Mouse (Mus musculus) cortical plate, adult 2 months (tissue): ENCODE measurements at regions not wholly inside any gene's neighbourhood (a gene's known extent, or its start where the extent isn't known, plus 50 kb on each side); places are given as distances from the start of the nearest gene placed in this dataset.

Experiments used
- CTCF ChIP-seq: fragments of 200-500 bp; IDR thresholded peaks from 2 replicates; pipeline ENCODE4 v1.5.1; 2011; ENCODE audit warnings: mild to moderate bottlenecking, control low read depth, low read length; ENCODE audit not compliant: insufficient read depth; ENCODE audit errors: extremely low read depth
- POLR2A ChIP-seq: fragments of 200-500 bp; IDR thresholded peaks from 2 replicates; pipeline ENCODE4 v1.6.1; 2011; ENCODE audit warnings: mild to moderate bottlenecking, low read length, control low read depth; ENCODE audit not compliant: insufficient read depth; ENCODE audit errors: extremely low read depth

DNA sequence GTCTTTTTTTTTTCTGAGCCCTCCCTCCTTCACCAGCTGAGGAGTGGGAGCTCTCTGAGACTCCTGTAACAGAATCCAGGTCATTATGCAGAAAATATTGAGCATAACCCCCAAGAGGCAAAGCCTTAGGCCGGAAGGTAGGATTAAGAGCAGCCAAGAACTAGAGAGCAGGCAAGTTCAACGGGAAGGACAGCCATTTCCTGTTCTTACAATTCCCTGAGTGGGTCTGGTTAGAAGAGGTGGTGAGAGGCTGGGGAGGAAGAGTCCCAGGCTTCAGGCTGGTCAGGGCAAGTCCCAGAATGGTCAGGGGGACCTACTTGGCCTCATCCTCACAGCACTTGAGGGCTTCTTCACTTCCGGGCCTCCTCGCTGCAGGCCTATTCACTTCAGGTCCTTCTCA is 115.4 kb upstream of the S1pr3 start:
- TF ChIP-seq CTCF (no peak), POLR2A (no peak)
